Mouse (Mus musculus) gastrocnemius, adult 2 months (tissue): ENCODE results near the gene Csf3r. TPM values are rescaled to one million over a fixed set of nuclear protein-coding genes. Genes with fewer than 3 reads are reported as not detected.
"Not testable (repeated sequence)": the region's sequence is repeated elsewhere in the genome, so short reads cannot be mapped to it uniquely, and the experiment has no call there.

Experiments
- DNase-seq: peaks from one replicate; pipeline ENCODE4 v3.0.0; 2022
- H3K27ac ChIP-seq: fragments of 200-600 bp; 2 replicates; pipeline ENCODE4 v1.8.1; 2022; ENCODE audit warnings: mild to moderate bottlenecking
- H3K4me3 ChIP-seq: fragments of 200-600 bp; 2 replicates; pipeline ENCODE4 v1.8.1; 2022; ENCODE audit warnings: mild to moderate bottlenecking, moderate library complexity
- CTCF ChIP-seq: fragments of 200-600 bp; IDR thresholded peaks from 2 replicates; pipeline ENCODE4 v1.8.1; 2022; ENCODE audit warnings: antibody characterized with exemption, mild to moderate bottlenecking, moderate library complexity
- intact Hi-C: fragments of 180-260 bp; cut with DNase I; formaldehyde crosslinking; loops from one replicate; pipeline ENCODE4 v1.15.1; 2025
- long read RNA-seq, 2 experiments: library from polyadenylated mRNA; stranded (forward); transcript quantifications; one replicate each; pipeline ENCODE4 v2.0.0; 2021
- total RNA-seq, 2 experiments: library from RNA; stranded (reverse); gene quantifications; 2 replicates each; pipeline ENCODE4 v1.2.3; 2021

Gene Csf3r
- total RNA-seq = under 1 TPM; 0.17 to 0.26 TPM
- long read RNA-seq, experiment 1 = 0 reads
- long read RNA-seq, experiment 2 = 0 reads

GRCm38 (mm10) chr4:126024303-126024900 lies at the start of gene Csf3r:
TSS of gene Csf3r (plus strand) at chr4:126024550.
- Histone ChIP-seq H3K4me3 (peak within 1 kb of the TSS; percentile 13), H3K27ac (no peak within 1 kb of the TSS)
- intact Hi-C loops = no loop called here
- no peak for TF ChIP-seq CTCF
- no peak for DNase-seq

- no peak for TF ChIP-seq CTCF
- intact Hi-C loops = no loop called here
- Histone ChIP-seq H3K27ac (no peak overlapping the region), H3K4me3 (no peak overlapping the region)
- no peak for DNase-seq
These were observed 46.6 kb upstream of the Csf3r start for GRCm38 (mm10) chr4:125977768-125978167.

- H3K27ac ChIP-seq = no peak overlapping the region
- no peak for TF ChIP-seq CTCF
- DNase-seq = no peak
- intact Hi-C loops = no loop called here
- H3K4me3 ChIP-seq = no peak overlapping the region
These were observed 41.1 kb upstream of the Csf3r start for GRCm38 (mm10) chr4:125983279-125983678.

DNA sequence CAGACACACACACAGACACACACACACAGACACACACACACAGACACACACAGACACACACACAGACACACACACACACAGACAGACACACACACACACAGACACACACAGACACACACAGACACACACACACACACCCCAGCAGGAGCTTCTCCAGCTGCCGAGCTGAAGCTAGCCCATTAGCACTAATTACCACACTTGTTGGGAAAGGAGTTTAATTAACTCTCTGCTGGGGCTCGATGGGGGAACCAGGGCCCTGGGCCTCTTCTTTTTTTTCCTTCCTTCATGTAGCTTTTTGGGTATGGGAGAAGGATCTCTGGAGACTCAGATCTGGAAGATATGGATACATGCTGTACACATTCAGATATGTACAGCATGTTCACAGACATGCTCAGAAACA lies 38.6 kb upstream of the Csf3r start:
- DNase-seq, H3K4me3 ChIP-seq, intact Hi-C loops, H3K27ac ChIP-seq: not testable (repeated sequence)

GRCm38 (mm10) chr4:125987071-125987470 lies 37.3 kb upstream of the Csf3r start:
- TF ChIP-seq CTCF = no peak
- no peak for DNase-seq
- H3K27ac ChIP-seq = no peak overlapping the region
- H3K4me3 ChIP-seq = no peak overlapping the region
- intact Hi-C loops = no loop called here

DNA sequence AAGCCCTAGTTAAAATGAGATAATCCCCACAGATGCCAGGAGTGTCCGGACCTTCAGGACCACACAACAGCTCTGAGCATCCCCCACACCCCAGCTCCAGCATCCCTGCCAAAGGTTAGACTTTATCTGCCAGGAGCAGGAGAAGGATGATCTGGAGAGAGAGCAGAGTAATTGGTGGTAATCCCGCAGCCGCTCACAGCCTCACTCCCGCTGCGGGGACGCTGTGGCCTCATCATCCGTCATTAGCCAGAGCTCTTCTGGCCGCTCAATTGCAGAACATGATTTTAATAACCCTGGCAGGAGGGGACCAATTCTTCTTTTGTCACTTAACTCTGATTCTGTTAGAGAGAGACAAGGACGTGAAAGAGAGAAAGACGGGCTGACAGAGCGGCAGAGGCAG lies 35.3 kb upstream of the Csf3r start:
- intact Hi-C loops = no loop called here
- no peak for TF ChIP-seq CTCF
- no peak for DNase-seq
- no peak overlapping the region for H3K27ac ChIP-seq
- no peak overlapping the region for H3K4me3 ChIP-seq

DNA sequence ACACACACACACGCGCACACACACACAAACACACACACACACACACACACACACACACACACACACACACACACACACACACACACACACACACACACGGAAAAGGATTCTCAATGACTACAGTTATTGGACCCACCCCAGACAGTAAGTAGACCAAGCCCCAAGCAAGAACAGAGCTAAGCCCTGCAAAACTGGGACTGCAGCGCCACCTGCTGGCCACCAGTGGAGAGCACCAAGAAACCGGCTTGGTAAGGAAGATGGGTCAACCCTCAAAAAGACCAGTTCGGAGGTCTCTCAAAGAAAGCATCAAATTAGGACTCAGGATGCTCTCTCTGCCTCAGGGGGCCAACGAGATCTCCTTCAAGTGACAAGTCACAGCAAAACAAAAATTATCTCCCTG lies 34.2 kb upstream of the Csf3r start:
- DNase-seq = peak; percentile 49
- intact Hi-C loops = no loop called here
- H3K4me3 ChIP-seq = no peak overlapping the region
- TF ChIP-seq CTCF = peak; percentile 73
- H3K27ac ChIP-seq = no peak overlapping the region

GRCm38 (mm10) chr4:125992206-125992605 lies 32.1 kb upstream of the Csf3r start:
- Histone ChIP-seq H3K4me3 (no peak overlapping the region), H3K27ac (no peak overlapping the region)
- intact Hi-C loops = no loop called here
- TF ChIP-seq CTCF = no peak
- DNase-seq = no peak

DNA sequence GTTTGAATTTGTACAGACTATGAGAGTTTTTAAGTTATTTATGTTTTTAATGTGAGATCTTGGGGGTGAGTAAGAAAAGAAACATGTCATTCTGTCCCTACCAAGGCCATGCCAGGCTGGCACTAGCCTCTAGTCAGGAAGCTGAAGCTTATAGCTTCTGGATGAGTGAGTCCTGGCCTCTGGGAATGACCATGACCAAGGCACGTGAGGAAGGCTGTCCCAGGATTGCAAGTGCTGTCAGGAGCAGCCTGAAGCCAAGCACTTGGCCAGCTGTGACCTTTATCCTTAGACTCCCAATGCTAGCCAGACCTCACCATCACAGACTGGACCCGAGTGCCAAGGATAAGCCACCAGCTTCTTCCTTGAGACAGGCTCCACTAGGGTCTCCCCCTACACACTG lies 31.4 kb upstream of the Csf3r start:
- no peak overlapping the region for H3K27ac ChIP-seq
- H3K4me3 ChIP-seq = no peak overlapping the region
- intact Hi-C loops = no loop called here
- DNase-seq = no peak
- no peak for TF ChIP-seq CTCF

GRCm38 (mm10) chr4:125996576-125996975 lies 27.8 kb upstream of the Csf3r start:
- intact Hi-C loops = no loop called here
- TF ChIP-seq CTCF = no peak
- Histone ChIP-seq H3K4me3 (no peak overlapping the region), H3K27ac (no peak overlapping the region)
- DNase-seq = no peak

GRCm38 (mm10) chr4:125997826-125998225 lies 26.5 kb upstream of the Csf3r start:
- TF ChIP-seq CTCF = no peak
- H3K4me3 ChIP-seq = no peak overlapping the region
- intact Hi-C loops = no loop called here
- H3K27ac ChIP-seq = no peak overlapping the region
- no peak for DNase-seq

DNA sequence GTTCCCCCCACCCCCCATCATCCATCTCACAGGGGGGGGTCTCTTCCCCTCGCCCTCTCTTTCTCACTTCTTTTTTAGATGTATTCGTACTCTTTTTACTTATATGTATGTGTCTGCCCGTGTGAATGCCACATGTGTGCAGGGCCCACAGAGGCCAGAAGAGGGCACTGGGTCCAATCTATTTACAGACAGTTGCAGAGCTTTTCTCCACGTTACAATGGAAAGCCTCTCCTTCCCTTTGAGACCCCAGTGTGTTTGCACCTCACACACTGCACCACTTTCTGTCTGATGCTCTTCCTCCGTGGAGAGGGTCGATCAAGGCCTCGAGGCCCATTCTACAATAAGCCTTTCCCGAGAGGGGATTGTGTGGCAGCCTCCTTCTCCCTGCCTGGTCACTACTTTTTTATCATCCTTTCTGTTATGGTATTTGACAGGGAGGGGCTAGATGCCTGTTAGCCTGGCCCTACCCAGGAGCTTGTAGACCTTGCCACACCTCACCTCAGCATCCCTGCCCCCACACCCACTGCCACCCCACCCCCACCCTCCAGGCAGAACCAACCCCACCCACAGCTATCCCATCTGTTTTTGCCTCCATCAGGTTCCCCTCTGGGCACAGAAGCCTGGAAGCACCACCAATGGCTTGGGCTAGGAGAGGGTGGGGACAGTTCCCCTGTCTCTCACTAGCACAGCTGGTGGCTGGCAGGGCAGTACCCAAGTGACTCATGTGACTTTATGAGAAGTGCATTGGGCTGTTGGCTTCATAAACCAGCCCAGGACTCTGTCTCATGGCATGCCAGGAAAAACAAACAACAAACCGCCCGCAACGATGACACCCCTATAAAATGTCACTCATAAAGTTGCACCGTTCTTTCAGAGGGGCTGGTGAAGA lies 22.8 kb upstream of the Csf3r start:
- H3K27ac ChIP-seq = no peak overlapping the region
- DNase-seq = no peak
- intact Hi-C loops = no loop called here
- TF ChIP-seq CTCF = no peak
- H3K4me3 ChIP-seq = no peak overlapping the region

- H3K27ac ChIP-seq = no peak overlapping the region
- no peak for TF ChIP-seq CTCF
- no peak for DNase-seq
- no peak overlapping the region for H3K4me3 ChIP-seq
- intact Hi-C loops = no loop called here
These were observed 6.5 kb upstream of the Csf3r start for GRCm38 (mm10) chr4:126017676-126018332.
